Mouse (Mus musculus) erythroblast, embryonic 14.5 days (primary cell): ENCODE data around the gene Tut7.

ENCODE experiments used
- GATA1 ChIP-seq: IDR thresholded peaks from 2 replicates; pipeline ENCODE4 v1.6.1; 2012; ENCODE audit warnings: low read length, inconsistent platforms, mixed read lengths
- TAL1 ChIP-seq: IDR thresholded peaks from 3 replicates; pipeline ENCODE4 v1.6.1; 2012; ENCODE audit warnings: low read length, inconsistent platforms, mixed read lengths

GRCm38 (mm10) chr13:59800077-59800476 is 22.9 kb downstream of the Tut7 start:
- TF ChIP-seq GATA1 (no peak), TAL1 (no peak)
